Mouse (Mus musculus) lung, adult 18-20 months (tissue): ENCODE data around the gene Ankrd33.

Experiments used
- DNase-seq, 2 experiments: peaks; one replicate each; pipeline ENCODE4 v3.0.0; 2022; ENCODE audit warnings: mixed read lengths in 2 of 2

Ankrd33 gene

GRCm38 (mm10) chr15:101115511-101116110, at the start of gene Ankrd33:
TSS of gene Ankrd33 (plus strand) at chr15:101115755.
- no peak for DNase-seq

DNA sequence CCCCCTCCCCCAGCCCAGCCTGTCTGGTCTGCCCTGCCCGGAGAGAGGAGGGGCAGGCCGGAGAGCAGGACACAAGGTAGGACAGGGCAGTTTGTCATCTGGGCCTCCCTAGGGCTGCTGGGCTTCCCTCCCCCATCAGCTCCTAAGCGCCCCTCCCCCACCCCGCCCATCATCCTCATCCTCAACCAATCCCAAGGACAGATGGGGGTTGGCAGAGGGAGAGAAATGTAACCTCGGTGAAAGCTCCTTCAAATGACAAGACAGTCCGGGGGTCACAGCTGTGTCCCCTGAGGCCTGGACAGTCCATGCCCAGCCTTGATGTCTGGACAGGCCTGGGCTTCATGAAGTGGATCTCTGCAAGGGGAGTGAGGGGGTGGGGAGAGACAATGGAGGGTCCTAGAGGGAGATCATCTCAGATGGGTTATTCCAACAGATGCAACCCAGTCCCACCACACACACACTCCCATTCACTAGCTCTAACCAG, 49.1 kb upstream of the Ankrd33 start:
- DNase-seq = no peak

DNA sequence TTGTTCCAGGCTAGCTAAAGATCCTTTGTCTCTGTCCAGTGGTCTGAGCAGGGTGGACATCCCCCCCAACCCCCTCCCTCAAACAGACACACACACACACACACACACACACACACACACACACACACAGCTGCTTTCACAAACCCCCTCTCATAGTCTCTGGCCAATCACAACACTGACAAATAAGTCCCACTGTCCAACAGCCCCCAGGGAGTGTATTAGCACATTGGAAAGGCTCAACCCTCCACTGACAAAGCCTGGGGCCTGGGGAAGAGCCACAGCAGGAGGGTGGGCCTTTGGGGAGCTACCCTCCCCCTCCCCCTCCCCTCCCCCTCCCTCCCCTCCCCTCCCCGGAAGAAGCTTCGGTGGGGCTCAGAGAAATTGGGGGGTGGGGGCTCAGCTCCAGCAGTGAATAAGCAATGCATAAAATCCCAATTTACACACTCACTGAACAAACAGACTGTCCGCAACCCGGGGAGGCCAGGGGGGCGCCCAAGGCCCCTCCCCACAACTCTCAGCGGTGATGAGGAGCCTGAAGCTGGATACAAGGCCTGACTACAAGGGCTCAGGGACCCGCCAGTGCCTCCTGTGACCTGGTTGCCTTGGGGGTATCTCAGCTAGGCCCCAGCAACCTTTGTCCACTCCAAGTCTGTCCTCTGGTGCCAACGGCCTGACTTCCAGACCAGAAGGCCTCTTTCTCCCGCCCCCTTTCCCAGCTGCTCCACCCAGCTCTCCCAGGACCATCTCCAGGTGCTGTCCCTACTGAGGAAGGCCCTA, 48.4 kb upstream of the Ankrd33 start:
- DNase-seq = no peak

GRCm38 (mm10) chr15:101068029-101068428, 47.5 kb upstream of the Ankrd33 start:
- no peak for DNase-seq

- DNase-seq = no peak
These were observed 46.9 kb upstream of the Ankrd33 start for GRCm38 (mm10) chr15:101068671-101069070.

GRCm38 (mm10) chr15:101069641-101070190, 45.8 kb upstream of the Ankrd33 start:
- no peak for DNase-seq

DNA sequence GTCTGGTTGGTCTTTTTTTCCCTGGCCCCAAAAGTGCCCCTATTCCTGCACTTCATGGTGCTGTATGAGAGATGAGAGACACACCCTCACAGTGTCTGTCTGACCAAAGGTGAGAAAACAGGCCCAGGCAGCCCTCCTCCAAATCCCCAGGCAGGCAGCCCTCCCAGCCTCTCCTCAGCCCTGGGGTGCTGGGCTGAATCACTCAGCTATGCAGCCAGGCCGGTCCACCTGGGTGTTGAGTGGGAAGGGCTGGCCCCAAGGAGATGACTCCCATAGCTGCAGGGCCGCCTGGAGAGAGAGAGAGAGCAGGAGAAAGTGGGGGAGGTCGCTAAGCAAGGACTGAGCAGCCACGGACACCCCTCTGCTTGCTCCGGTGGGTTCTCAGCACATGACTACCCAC, 44.8 kb upstream of the Ankrd33 start:
- peak; percentile 76 to 81 for DNase-seq

GRCm38 (mm10) chr15:101072736-101073135, 42.8 kb upstream of the Ankrd33 start:
- no peak for DNase-seq

- no peak for DNase-seq
These were observed 41.5 kb upstream of the Ankrd33 start for GRCm38 (mm10) chr15:101074067-101074466.

GRCm38 (mm10) chr15:101075150-101075549, 40.4 kb upstream of the Ankrd33 start:
- DNase-seq = no peak

GRCm38 (mm10) chr15:101075656-101076055, 39.9 kb upstream of the Ankrd33 start:
- DNase-seq = no peak

- no peak for DNase-seq
These were observed 39.2 kb upstream of the Ankrd33 start for GRCm38 (mm10) chr15:101076071-101077000.

DNA sequence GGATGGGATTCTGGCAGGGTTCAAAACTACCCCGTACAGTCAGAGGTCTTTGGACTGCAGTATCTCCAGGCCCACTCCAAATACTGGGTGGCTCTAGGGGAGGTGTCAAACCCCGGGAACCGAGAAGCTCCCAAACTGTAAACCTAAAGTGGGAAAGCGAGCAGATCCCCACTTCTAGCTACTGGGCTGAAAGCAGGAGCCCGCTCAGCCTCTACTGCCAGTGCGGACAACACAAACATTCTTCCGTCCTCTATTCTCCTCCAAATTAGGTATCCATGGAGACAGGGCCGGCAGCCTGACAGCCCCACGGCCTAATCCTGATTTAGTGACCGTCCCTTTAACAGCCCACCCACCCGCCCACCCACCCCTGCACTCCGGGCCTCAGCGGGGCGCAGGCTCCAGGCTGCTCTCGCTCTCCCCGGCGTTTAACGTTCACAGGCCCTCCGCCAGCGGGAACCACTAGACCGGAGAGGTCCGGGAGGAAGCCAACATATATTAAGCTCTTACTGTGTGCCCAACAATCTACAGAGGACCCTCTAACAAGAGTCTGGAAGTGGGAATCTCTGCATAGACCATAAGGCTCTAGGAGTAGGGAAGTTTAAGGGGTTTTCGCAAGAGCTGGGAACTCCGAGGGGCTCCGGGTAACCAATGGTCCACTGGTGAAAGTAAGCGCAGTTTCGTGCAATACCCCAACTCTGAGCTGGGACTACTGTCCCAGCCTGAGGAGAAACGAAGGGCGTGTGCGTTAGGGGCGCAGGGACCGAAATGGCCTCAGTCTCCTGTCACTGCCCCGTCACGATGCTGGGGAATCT, 38.3 kb upstream of the Ankrd33 start:
- DNase-seq = no peak

DNA sequence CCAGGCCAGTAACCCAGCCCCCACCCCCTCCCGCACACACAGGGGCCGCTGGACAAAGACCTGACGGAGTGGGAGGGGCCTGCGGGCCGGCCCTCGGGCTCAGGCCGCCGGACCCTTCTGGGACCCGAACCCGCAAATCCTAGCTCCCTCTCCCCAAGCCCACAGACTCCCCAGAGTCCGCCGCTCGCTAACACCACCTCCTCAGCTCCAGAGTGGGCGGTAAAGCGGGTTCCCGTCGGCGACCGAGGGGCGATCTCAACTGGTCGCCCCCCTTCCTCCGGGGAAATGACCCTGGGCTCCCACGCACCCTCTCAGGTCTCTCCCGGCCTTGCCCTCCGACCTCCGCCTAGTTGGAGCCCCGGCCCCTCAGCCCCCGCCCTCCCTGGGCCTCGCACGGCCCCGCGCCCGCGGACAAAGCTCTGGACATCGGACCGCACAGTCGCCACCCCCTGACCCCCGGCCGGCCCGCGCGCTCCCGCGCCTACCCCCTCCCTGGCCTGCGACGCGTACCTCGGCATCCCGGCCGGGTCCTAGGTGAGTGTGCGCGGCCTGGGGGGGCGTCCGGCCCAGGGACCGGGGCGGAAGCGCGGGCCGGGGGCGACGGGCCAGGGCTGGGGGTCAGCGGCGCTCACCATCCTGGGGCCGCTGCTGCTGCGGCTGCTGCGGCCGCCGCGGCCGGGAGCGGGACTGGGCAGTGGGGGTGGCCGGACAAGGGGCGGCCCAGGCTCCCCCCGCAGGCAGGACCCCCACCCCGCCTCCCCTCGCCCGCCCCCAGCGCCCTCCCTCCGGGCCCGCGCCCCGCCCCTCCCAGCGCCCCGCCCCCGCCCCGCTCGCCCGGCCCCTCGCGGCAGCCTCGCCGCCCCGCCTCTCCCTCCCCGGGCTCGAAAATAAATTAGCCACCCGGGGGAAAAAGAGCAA, 37.5 kb upstream of the Ankrd33 start, which contains the start of gene Fignl2:
Gene Fignl2 (minus strand): TSS at position 755 of the 918 bp plus-strand sequence.
- DNase-seq = no peak

DNA sequence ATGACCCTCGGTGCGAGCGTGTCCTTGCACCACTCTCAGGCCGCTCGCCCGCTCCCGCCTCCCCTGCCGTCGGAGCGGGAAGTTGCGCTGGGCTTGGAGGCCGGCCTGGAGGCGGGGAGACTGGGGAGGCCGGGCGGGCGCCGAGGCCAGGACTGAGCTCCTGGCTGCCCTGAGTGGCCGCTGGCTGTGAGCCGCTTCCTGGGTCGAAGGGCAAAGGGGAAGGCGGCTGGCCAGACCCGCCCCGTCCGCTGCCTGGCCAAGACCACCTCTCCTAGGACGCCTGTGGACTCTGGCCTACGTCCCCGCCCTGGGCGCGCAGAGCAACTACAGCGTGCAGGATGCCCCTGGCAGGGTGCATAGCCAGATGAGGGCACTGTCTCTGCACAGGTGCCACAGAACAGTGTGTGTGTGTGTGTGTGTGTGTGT, 36.8 kb upstream of the Ankrd33 start:
- peak; percentile 92 to 94 for DNase-seq

DNA sequence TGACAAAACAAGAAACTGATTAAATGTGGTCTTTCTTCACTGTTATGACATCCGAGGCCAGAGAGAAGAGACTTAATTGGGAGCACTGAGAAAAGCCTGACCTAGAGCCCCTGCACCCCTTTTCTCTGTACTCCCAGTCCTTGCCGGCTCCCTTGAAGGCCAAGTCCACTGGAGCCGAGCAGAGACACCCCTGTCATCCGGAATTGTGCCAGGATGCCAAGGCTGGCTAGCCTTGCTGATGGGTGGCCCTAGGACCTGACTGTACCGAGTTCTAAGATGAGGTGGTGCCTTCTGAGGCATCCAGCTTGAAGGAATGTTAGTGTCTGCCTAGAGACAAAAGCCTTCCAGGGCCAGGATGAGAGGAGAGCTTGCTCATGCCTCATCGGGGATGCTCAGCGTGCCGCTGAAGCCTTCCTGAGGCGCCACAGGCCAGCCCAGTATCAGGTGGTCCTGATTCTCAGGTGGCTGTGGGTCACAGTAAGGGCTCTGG, 35.5 kb upstream of the Ankrd33 start:
- no peak for DNase-seq

- peak in 1 of 2 experiments; percentile 29 for DNase-seq
These were observed 34.5 kb upstream of the Ankrd33 start for GRCm38 (mm10) chr15:101081035-101081548.

GRCm38 (mm10) chr15:101082236-101082635, 33.3 kb upstream of the Ankrd33 start:
- DNase-seq = peak; percentile 31 to 57

GRCm38 (mm10) chr15:101084499-101084898, 31.1 kb upstream of the Ankrd33 start:
- peak in 1 of 2 experiments; percentile 29 for DNase-seq

- no peak for DNase-seq
These were observed 29.1 kb upstream of the Ankrd33 start for GRCm38 (mm10) chr15:101086451-101086850.
